Mouse (Mus musculus): ENCODE data around the gene Cdh4. TPM values are rescaled to one million over a fixed set of nuclear protein-coding genes. Genes with fewer than 3 reads are reported as not detected.

Cdh4 gene
- total RNA-seq, 1 experiment, result 1.9 TPM

DNA sequence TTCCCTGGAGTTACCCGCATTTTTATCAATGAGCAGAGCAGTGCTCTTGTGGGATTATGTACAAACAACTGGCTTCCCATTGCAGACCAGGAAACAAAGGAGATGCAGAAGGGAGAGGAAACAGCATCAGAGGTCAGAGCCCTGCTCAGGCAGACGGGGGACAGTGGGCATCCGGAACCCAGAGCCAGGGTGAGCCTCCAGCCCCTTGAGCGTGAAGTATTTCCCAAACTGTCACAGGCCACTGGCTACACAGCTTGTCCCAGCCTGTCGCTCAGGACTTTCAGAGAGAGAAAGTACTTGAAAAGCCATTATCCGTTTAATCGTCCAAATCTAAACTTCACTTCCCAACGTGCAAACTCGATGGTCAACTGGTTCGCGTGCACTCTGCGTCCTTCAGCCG, 142.4 kb downstream of the Cdh4 start:
- DNase-seq (ENCODE audit: low read depth, low spot score), result no peak
- H3K27ac ChIP-seq (ENCODE audit: insufficient read depth, low read depth, low read length, poor library complexity, severe bottlenecking), result no peak overlapping the region
- H3K9me3 ChIP-seq (ENCODE audit: control insufficient read depth, insufficient read depth, low read depth, low read length), result no peaks in the 10 kb centered on the region
- no peak overlapping the region for H3K4me3 ChIP-seq (ENCODE audit: insufficient read depth in 1 of 2, low read depth in 1 of 2, low read length in 2 of 2, poor library complexity in 1 of 2, severe bottlenecking in 1 of 2)
- no peak overlapping the region for H3K9ac ChIP-seq (ENCODE audit: insufficient read depth, low read depth, low read length, poor library complexity, severe bottlenecking)
- TF ChIP-seq CHD2 (IDR thresholded peaks at IDR 0.05; ENCODE audit: low read depth, low read length), result no peak
- no peak for TF ChIP-seq MAFK (IDR thresholded peaks at IDR 0.05; ENCODE audit: insufficient read depth, low read depth, low read length)
- no peak for TF ChIP-seq HCFC1 (IDR thresholded peaks at IDR 0.05; ENCODE audit: borderline replicate concordance, insufficient read depth, low read length)
- TF ChIP-seq ZNF384 (IDR thresholded peaks at IDR 0.05; ENCODE audit: low read depth, low read length), result no peak
- no peak for TF ChIP-seq ZC3H11A (IDR thresholded peaks at IDR 0.05; ENCODE audit: borderline replicate concordance, low read depth, low read length)
- H3K36me3 ChIP-seq (ENCODE audit: control insufficient read depth, insufficient read depth, low read length, poor library complexity, severe bottlenecking), result no peaks in the 10 kb centered on the region
- in situ Hi-C loops (cut with MboI; ENCODE audit: low sequenced_read_pairs in 2 of 2, unreplicated experiment in 2 of 2), result no loop called here
- peaks cover 0 to 34% of the 10 kb centered on the region in 2 experiments; a peak in 2 of 4 replicates for H3K4me1 ChIP-seq (ENCODE audit: control insufficient read depth in 2 of 2, insufficient read depth in 2 of 2, low read length in 2 of 2, poor library complexity in 1 of 2)

DNA sequence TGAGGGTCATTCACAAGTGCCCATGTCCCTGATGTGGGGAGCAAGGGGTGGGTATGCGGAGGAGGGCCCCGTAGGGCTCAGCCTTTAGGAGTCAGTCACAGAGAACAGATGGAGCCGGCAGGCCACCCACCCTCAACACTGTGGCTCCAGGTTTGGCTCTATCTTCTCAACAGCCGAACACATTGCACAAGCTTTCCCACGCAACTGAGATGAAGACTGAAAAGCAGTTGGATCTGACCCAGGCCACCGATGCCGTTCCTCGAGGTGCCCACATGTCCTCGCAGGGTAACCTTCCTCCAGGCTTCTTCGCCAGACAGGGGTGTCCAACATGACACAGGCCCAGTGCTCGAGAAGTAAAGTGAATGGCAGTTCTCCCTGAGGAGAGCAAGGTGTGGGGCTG, 144.2 kb downstream of the Cdh4 start:
- H3K36me3 ChIP-seq (ENCODE audit: control insufficient read depth, insufficient read depth, low read length, poor library complexity, severe bottlenecking), result no peaks in the 10 kb centered on the region
- no peak overlapping the region for H3K27ac ChIP-seq (ENCODE audit: insufficient read depth, low read depth, low read length, poor library complexity, severe bottlenecking)
- TF ChIP-seq ZC3H11A (IDR thresholded peaks at IDR 0.05; ENCODE audit: borderline replicate concordance, low read depth, low read length), result no peak
- no peak for TF ChIP-seq CHD2 (IDR thresholded peaks at IDR 0.05; ENCODE audit: low read depth, low read length)
- no peak for TF ChIP-seq HCFC1 (IDR thresholded peaks at IDR 0.05; ENCODE audit: borderline replicate concordance, insufficient read depth, low read length)
- no peak for TF ChIP-seq MAFK (IDR thresholded peaks at IDR 0.05; ENCODE audit: insufficient read depth, low read depth, low read length)
- TF ChIP-seq ZNF384 (IDR thresholded peaks at IDR 0.05; ENCODE audit: low read depth, low read length), result no peak
- in situ Hi-C loops (cut with MboI; ENCODE audit: low sequenced_read_pairs in 2 of 2, unreplicated experiment in 2 of 2), result no loop called here
- H3K4me1 ChIP-seq (ENCODE audit: control insufficient read depth in 2 of 2, insufficient read depth in 2 of 2, low read length in 2 of 2, poor library complexity in 1 of 2), result peaks cover 0 to 28% of the 10 kb centered on the region in 2 experiments; a peak in 2 of 4 replicates
- no peaks in the 10 kb centered on the region for H3K9me3 ChIP-seq (ENCODE audit: control insufficient read depth, insufficient read depth, low read depth, low read length)
- no peak for DNase-seq (ENCODE audit: low read depth, low spot score)
- H3K4me3 ChIP-seq (ENCODE audit: insufficient read depth in 1 of 2, low read depth in 1 of 2, low read length in 2 of 2, poor library complexity in 1 of 2, severe bottlenecking in 1 of 2), result no peak overlapping the region
- H3K9ac ChIP-seq (ENCODE audit: insufficient read depth, low read depth, low read length, poor library complexity, severe bottlenecking), result no peak overlapping the region

- Histone ChIP-seq H3K4me3 (ENCODE audit: insufficient read depth in 1 of 2, low read depth in 1 of 2, low read length in 2 of 2, poor library complexity in 1 of 2, severe bottlenecking in 1 of 2) (no peak overlapping the region), H3K36me3 (ENCODE audit: control insufficient read depth, insufficient read depth, low read length, poor library complexity, severe bottlenecking) (no peaks in the 10 kb centered on the region), H3K9me3 (ENCODE audit: control insufficient read depth, insufficient read depth, low read depth, low read length) (no peaks in the 10 kb centered on the region), H3K27ac (ENCODE audit: insufficient read depth, low read depth, low read length, poor library complexity, severe bottlenecking) (no peak overlapping the region), H3K9ac (ENCODE audit: insufficient read depth, low read depth, low read length, poor library complexity, severe bottlenecking) (no peak overlapping the region), H3K4me1 (ENCODE audit: control insufficient read depth in 2 of 2, insufficient read depth in 2 of 2, low read length in 2 of 2, poor library complexity in 1 of 2) (peaks cover 0 to 33% of the 10 kb centered on the region in 2 experiments; a peak in 2 of 4 replicates)
- DNase-seq (ENCODE audit: low read depth, low spot score), result no peak
- in situ Hi-C loops (cut with MboI; ENCODE audit: low sequenced_read_pairs in 2 of 2, unreplicated experiment in 2 of 2), result no loop called here
- TF ChIP-seq ZNF384 (IDR thresholded peaks at IDR 0.05; ENCODE audit: low read depth, low read length), result no peak
- no peak for TF ChIP-seq CHD2 (IDR thresholded peaks at IDR 0.05; ENCODE audit: low read depth, low read length)
- no peak for TF ChIP-seq MAFK (IDR thresholded peaks at IDR 0.05; ENCODE audit: insufficient read depth, low read depth, low read length)
- TF ChIP-seq HCFC1 (IDR thresholded peaks at IDR 0.05; ENCODE audit: borderline replicate concordance, insufficient read depth, low read length), result no peak
- TF ChIP-seq ZC3H11A (IDR thresholded peaks at IDR 0.05; ENCODE audit: borderline replicate concordance, low read depth, low read length), result no peak
Observed at GRCm38 (mm10) chr2:179587069-179587468, 144.8 kb downstream of the Cdh4 start.

- Histone ChIP-seq H3K27ac (ENCODE audit: insufficient read depth, low read depth, low read length, poor library complexity, severe bottlenecking) (no peak overlapping the region), H3K9ac (ENCODE audit: insufficient read depth, low read depth, low read length, poor library complexity, severe bottlenecking) (no peak overlapping the region), H3K9me3 (ENCODE audit: control insufficient read depth, insufficient read depth, low read depth, low read length) (no peaks in the 10 kb centered on the region), H3K36me3 (ENCODE audit: control insufficient read depth, insufficient read depth, low read length, poor library complexity, severe bottlenecking) (no peaks in the 10 kb centered on the region), H3K4me1 (ENCODE audit: control insufficient read depth in 2 of 2, insufficient read depth in 2 of 2, low read length in 2 of 2, poor library complexity in 1 of 2) (peaks cover 0 to 10% of the 10 kb centered on the region in 2 experiments; a peak in 1 of 4 replicates), H3K4me3 (ENCODE audit: insufficient read depth in 1 of 2, low read depth in 1 of 2, low read length in 2 of 2, poor library complexity in 1 of 2, severe bottlenecking in 1 of 2) (no peak overlapping the region)
- TF ChIP-seq HCFC1 (IDR thresholded peaks at IDR 0.05; ENCODE audit: borderline replicate concordance, insufficient read depth, low read length), result no peak
- no peak for TF ChIP-seq ZNF384 (IDR thresholded peaks at IDR 0.05; ENCODE audit: low read depth, low read length)
- no peak for TF ChIP-seq CHD2 (IDR thresholded peaks at IDR 0.05; ENCODE audit: low read depth, low read length)
- no peak for TF ChIP-seq ZC3H11A (IDR thresholded peaks at IDR 0.05; ENCODE audit: borderline replicate concordance, low read depth, low read length)
- in situ Hi-C loops (cut with MboI; ENCODE audit: low sequenced_read_pairs in 2 of 2, unreplicated experiment in 2 of 2), result no loop called here
- DNase-seq (ENCODE audit: low read depth, low spot score), result no peak
Observed at GRCm38 (mm10) chr2:179591661-179592060, 149.4 kb downstream of the Cdh4 start.

- H3K4me1 ChIP-seq (ENCODE audit: control insufficient read depth in 2 of 2, insufficient read depth in 2 of 2, low read length in 2 of 2, poor library complexity in 1 of 2), result peaks cover 0 to 10% of the 10 kb centered on the region in 2 experiments; a peak in 1 of 4 replicates
- no peak for DNase-seq (ENCODE audit: low read depth, low spot score)
- H3K4me3 ChIP-seq (ENCODE audit: insufficient read depth in 1 of 2, low read depth in 1 of 2, low read length in 2 of 2, poor library complexity in 1 of 2, severe bottlenecking in 1 of 2), result no peak overlapping the region
- no peak overlapping the region for H3K27ac ChIP-seq (ENCODE audit: insufficient read depth, low read depth, low read length, poor library complexity, severe bottlenecking)
- no peak overlapping the region for H3K9ac ChIP-seq (ENCODE audit: insufficient read depth, low read depth, low read length, poor library complexity, severe bottlenecking)
- H3K36me3 ChIP-seq (ENCODE audit: control insufficient read depth, insufficient read depth, low read length, poor library complexity, severe bottlenecking), result no peaks in the 10 kb centered on the region
- H3K9me3 ChIP-seq (ENCODE audit: control insufficient read depth, insufficient read depth, low read depth, low read length), result no peaks in the 10 kb centered on the region
- TF ChIP-seq CHD2 (IDR thresholded peaks at IDR 0.05; ENCODE audit: low read depth, low read length) (no peak), HCFC1 (IDR thresholded peaks at IDR 0.05; ENCODE audit: borderline replicate concordance, insufficient read depth, low read length) (no peak), ZNF384 (IDR thresholded peaks at IDR 0.05; ENCODE audit: low read depth, low read length) (no peak), ZC3H11A (IDR thresholded peaks at IDR 0.05; ENCODE audit: borderline replicate concordance, low read depth, low read length) (no peak), MAFK (IDR thresholded peaks at IDR 0.05; ENCODE audit: insufficient read depth, low read depth, low read length) (no peak)
- in situ Hi-C loops (cut with MboI; ENCODE audit: low sequenced_read_pairs in 2 of 2, unreplicated experiment in 2 of 2), result no loop called here
Observed at GRCm38 (mm10) chr2:179595013-179595412, 152.8 kb downstream of the Cdh4 start.
